Mouse (Mus musculus): Measurements from ENCODE around the gene Ppp3ca. TPM values are rescaled to one million over a fixed set of nuclear protein-coding genes. Genes with fewer than 3 reads are reported as not detected.

Ppp3ca gene
- polyA plus RNA-seq, 1 experiment from 2014 or later: 70.9 TPM

DNA sequence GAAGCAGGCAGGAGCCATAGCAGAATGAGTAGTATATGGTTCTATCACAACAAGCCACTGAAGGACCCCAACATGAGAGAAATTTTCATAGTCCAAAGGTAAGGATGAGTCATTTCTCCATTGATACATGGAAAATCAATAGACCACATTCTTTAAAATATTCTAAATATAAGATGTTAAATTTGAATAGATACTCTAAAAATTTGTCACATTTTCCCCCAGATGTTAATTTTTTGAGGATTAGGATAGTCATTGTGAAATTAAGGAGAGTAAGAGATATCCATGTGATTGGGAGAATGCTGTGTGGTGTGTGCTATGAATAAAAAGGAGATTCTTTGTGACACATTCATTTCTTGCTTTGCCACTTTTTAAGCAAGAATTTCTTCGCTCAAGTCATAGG, 281.9 kb downstream of the Ppp3ca start:
- H3K27ac ChIP-seq (ENCODE audit: low read depth, low read length): no peak overlapping the region
- no peak for ATAC-seq (ENCODE audit: low FRiP score)
- H3K4me1 ChIP-seq (replicated peaks; ENCODE audit: control insufficient read depth, insufficient read depth, low read length): no peaks in the 10 kb centered on the region
- H3K9me3 ChIP-seq (ENCODE audit: control insufficient read depth, low read length): no peaks in the 10 kb centered on the region
- H3K27me3 ChIP-seq (ENCODE audit: control insufficient read depth, insufficient read depth, low read length): no peaks in the 10 kb centered on the region
- no peak overlapping the region for H3K4me3 ChIP-seq (ENCODE audit: low read depth, low read length)
- no peak for DNase-seq (ENCODE audit: low spot score)
- no peak overlapping the region for H3K9ac ChIP-seq (ENCODE audit: low read depth, low read length)
- 76% methylated on average over 1 of the region's 1 CpGs for WGBS
- H3K4me2 ChIP-seq (replicated peaks; ENCODE audit: low read depth, low read length): no peak overlapping the region
- H3K36me3 ChIP-seq (ENCODE audit: control insufficient read depth, insufficient read depth, low read length): no peaks in the 10 kb centered on the region

- Histone ChIP-seq H3K4me3 (ENCODE audit: low read depth, low read length) (no peak overlapping the region), H3K9me3 (ENCODE audit: control insufficient read depth, low read length) (no peaks in the 10 kb centered on the region)
- DNase-seq (ENCODE audit: low spot score): no peak
Measured at GRCm38 (mm10) chr3:136952822-136953221, 282.9 kb downstream of the Ppp3ca start.

DNA sequence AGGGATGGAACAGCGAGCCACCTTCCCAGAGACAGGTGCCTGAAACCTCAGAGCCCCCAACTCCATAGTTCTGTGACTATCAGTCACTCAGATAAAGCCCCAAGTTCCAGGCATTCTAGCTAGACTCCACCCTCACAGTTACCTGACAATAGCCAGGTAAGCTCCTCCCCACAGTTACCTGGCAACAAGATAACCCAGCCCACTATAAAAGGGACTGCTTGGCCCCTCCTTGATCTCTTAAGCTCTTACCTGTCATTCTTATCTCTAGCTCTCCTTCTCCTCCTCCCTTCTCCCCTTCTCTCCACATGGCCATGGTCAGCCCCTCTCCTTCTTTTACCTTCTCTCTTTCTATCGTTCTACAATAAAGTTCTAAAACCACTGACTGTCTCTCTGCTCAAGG, 285.1 kb downstream of the Ppp3ca start:
- no peak overlapping the region for H3K4me3 ChIP-seq (ENCODE audit: low read depth, low read length)
- no peak overlapping the region for H3K9ac ChIP-seq (ENCODE audit: low read depth, low read length)
- H3K27me3 ChIP-seq (ENCODE audit: control insufficient read depth, insufficient read depth, low read length): no peaks in the 10 kb centered on the region
- 86% methylated on average over 2 of the region's 2 CpGs for WGBS
- H3K4me1 ChIP-seq (replicated peaks; ENCODE audit: control insufficient read depth, insufficient read depth, low read length): no peaks in the 10 kb centered on the region
- no peaks in the 10 kb centered on the region for H3K9me3 ChIP-seq (ENCODE audit: control insufficient read depth, low read length)
- no peak for DNase-seq (ENCODE audit: low spot score)
- H3K4me2 ChIP-seq (replicated peaks; ENCODE audit: low read depth, low read length): no peak overlapping the region
- ATAC-seq (ENCODE audit: low FRiP score): no peak
- H3K36me3 ChIP-seq (ENCODE audit: control insufficient read depth, insufficient read depth, low read length): no peaks in the 10 kb centered on the region
- H3K27ac ChIP-seq (ENCODE audit: low read depth, low read length): no peak overlapping the region

More at GRCm38 (mm10) chr3:136952822-136953221, 282.9 kb downstream of the Ppp3ca start:
- Histone ChIP-seq H3K9ac (ENCODE audit: low read depth, low read length) (no peak overlapping the region), H3K4me2 (replicated peaks; ENCODE audit: low read depth, low read length) (no peak overlapping the region), H3K27ac (ENCODE audit: low read depth, low read length) (no peak overlapping the region), H3K27me3 (ENCODE audit: control insufficient read depth, insufficient read depth, low read length) (no peaks in the 10 kb centered on the region), H3K4me1 (replicated peaks; ENCODE audit: control insufficient read depth, insufficient read depth, low read length) (no peaks in the 10 kb centered on the region), H3K36me3 (ENCODE audit: control insufficient read depth, insufficient read depth, low read length) (no peaks in the 10 kb centered on the region)
- no peak for ATAC-seq (ENCODE audit: low FRiP score)
- 88% methylated on average over 1 of the region's 1 CpGs for WGBS

DNA sequence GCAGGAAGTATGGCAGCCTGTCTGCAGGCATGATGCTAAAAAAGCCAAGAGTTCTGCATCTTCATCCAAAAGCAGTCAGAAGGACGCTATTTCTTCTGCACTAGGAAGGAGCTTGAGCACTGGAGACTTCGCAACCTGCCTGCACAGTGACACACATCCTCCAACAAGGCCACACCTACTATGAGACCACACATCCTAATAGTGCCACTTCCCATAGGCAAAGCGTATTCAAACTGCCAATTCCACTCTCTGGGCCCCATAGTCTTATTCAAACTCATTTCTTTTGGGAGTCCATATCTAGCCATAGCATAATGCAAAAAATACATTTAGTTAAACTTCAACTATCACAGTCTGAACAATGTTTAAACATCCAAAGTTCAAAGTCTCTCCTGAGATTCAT, 290.4 kb downstream of the Ppp3ca start:
- Histone ChIP-seq H3K9ac (ENCODE audit: low read depth, low read length) (no peak overlapping the region), H3K36me3 (ENCODE audit: control insufficient read depth, insufficient read depth, low read length) (no peaks in the 10 kb centered on the region), H3K4me3 (ENCODE audit: low read depth, low read length) (no peak overlapping the region), H3K4me2 (replicated peaks; ENCODE audit: low read depth, low read length) (no peak overlapping the region), H3K9me3 (ENCODE audit: control insufficient read depth, low read length) (no peaks in the 10 kb centered on the region), H3K27me3 (ENCODE audit: control insufficient read depth, insufficient read depth, low read length) (no peaks in the 10 kb centered on the region), H3K4me1 (replicated peaks; ENCODE audit: control insufficient read depth, insufficient read depth, low read length) (no peaks in the 10 kb centered on the region), H3K27ac (ENCODE audit: low read depth, low read length) (no peak overlapping the region)
- ATAC-seq (ENCODE audit: low FRiP score): no peak
- no peak for DNase-seq (ENCODE audit: low spot score)
- 90% methylated on average over 3 of the region's 3 CpGs for WGBS

- Histone ChIP-seq H3K9me3 (ENCODE audit: control insufficient read depth, low read length) (no peaks in the 10 kb centered on the region), H3K27ac (ENCODE audit: low read depth, low read length) (no peak overlapping the region), H3K9ac (ENCODE audit: low read depth, low read length) (no peak overlapping the region), H3K4me2 (replicated peaks; ENCODE audit: low read depth, low read length) (no peak overlapping the region), H3K36me3 (ENCODE audit: control insufficient read depth, insufficient read depth, low read length) (no peaks in the 10 kb centered on the region), H3K27me3 (ENCODE audit: control insufficient read depth, insufficient read depth, low read length) (no peaks in the 10 kb centered on the region), H3K4me3 (ENCODE audit: low read depth, low read length) (no peak overlapping the region), H3K4me1 (replicated peaks; ENCODE audit: control insufficient read depth, insufficient read depth, low read length) (no peaks in the 10 kb centered on the region)
- ATAC-seq (ENCODE audit: low FRiP score) (no peak), DNase-seq (ENCODE audit: low spot score) (no peak)
- WGBS: 93% methylated on average over 5 of the region's 5 CpGs
Measured at GRCm38 (mm10) chr3:136966786-136967185, 296.9 kb downstream of the Ppp3ca start.

DNA sequence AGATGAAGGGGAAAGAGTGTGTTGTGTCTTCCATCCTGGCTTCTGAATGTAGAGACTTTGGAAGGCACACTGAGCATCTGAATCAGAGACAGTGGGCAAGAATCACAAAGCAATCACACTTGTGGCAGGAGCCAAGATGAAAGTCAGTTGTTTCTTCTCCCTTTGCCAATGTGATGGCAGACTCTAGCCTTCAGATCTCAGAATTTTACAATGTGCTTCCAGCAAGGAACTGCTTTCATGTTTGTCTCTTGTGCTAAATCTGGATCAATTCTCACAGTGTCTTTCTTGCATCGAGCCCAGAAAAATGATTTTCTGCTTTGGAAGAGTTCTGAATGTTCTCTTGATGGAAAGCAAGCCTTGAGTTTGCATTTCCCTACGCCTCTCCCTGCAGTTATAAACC, 297.6 kb downstream of the Ppp3ca start:
- Histone ChIP-seq H3K36me3 (ENCODE audit: control insufficient read depth, insufficient read depth, low read length) (no peaks in the 10 kb centered on the region), H3K27ac (ENCODE audit: low read depth, low read length) (no peak overlapping the region), H3K27me3 (ENCODE audit: control insufficient read depth, insufficient read depth, low read length) (no peaks in the 10 kb centered on the region), H3K4me3 (ENCODE audit: low read depth, low read length) (no peak overlapping the region), H3K4me1 (replicated peaks; ENCODE audit: control insufficient read depth, insufficient read depth, low read length) (no peaks in the 10 kb centered on the region), H3K9me3 (ENCODE audit: control insufficient read depth, low read length) (no peaks in the 10 kb centered on the region), H3K4me2 (replicated peaks; ENCODE audit: low read depth, low read length) (no peak overlapping the region), H3K9ac (ENCODE audit: low read depth, low read length) (no peak overlapping the region)
- 92% methylated on average over 2 of the region's 2 CpGs for WGBS
- ATAC-seq (ENCODE audit: low FRiP score) (no peak), DNase-seq (ENCODE audit: low spot score) (no peak)

DNA sequence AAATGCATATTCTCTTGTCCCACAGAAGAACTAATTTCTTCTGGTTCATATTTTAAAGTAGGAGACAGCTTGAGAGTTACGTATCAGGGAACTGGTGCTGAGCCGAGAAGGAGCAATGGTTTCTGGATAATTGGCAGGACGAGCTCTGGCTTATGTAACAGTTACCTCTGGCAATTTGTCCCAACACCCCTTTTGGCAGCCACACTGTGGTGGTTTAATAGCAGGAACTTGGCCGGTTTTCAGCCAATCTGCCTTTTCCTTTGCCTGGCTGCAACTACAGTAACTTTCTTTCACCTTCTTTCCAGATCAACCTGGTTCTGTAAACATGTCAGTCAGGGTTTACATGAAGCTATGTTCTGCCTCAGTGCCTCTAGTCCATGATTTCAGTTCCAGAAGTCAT, 299.9 kb downstream of the Ppp3ca start:
- Histone ChIP-seq H3K4me3 (ENCODE audit: low read depth, low read length) (no peak overlapping the region), H3K27ac (ENCODE audit: low read depth, low read length) (no peak overlapping the region), H3K9ac (ENCODE audit: low read depth, low read length) (no peak overlapping the region), H3K27me3 (ENCODE audit: control insufficient read depth, insufficient read depth, low read length) (no peaks in the 10 kb centered on the region), H3K9me3 (ENCODE audit: control insufficient read depth, low read length) (no peaks in the 10 kb centered on the region), H3K4me2 (replicated peaks; ENCODE audit: low read depth, low read length) (no peak overlapping the region), H3K36me3 (ENCODE audit: control insufficient read depth, insufficient read depth, low read length) (no peaks in the 10 kb centered on the region), H3K4me1 (replicated peaks; ENCODE audit: control insufficient read depth, insufficient read depth, low read length) (no peaks in the 10 kb centered on the region)
- 86% methylated on average over 4 of the region's 4 CpGs for WGBS
- ATAC-seq (ENCODE audit: low FRiP score) (no peak), DNase-seq (ENCODE audit: low spot score) (no peak)

GRCm38 (mm10) chr3:136977859-136978258, 307.9 kb downstream of the Ppp3ca start:
- no peaks in the 10 kb centered on the region for H3K4me1 ChIP-seq (replicated peaks; ENCODE audit: control insufficient read depth, insufficient read depth, low read length)
- no peak overlapping the region for H3K4me3 ChIP-seq (ENCODE audit: low read depth, low read length)
- H3K4me2 ChIP-seq (replicated peaks; ENCODE audit: low read depth, low read length): no peak overlapping the region
- H3K9me3 ChIP-seq (ENCODE audit: control insufficient read depth, low read length): no peaks in the 10 kb centered on the region
- no peaks in the 10 kb centered on the region for H3K36me3 ChIP-seq (ENCODE audit: control insufficient read depth, insufficient read depth, low read length)
- WGBS: 87% methylated on average over 1 of the region's 1 CpGs
- no peak overlapping the region for H3K27ac ChIP-seq (ENCODE audit: low read depth, low read length)
- DNase-seq (ENCODE audit: low spot score): no peak
- ATAC-seq (ENCODE audit: low FRiP score): no peak
- H3K27me3 ChIP-seq (ENCODE audit: control insufficient read depth, insufficient read depth, low read length): no peaks in the 10 kb centered on the region
- no peak overlapping the region for H3K9ac ChIP-seq (ENCODE audit: low read depth, low read length)

GRCm38 (mm10) chr3:136980915-136981588, 311.1 kb downstream of the Ppp3ca start:
- H3K9ac ChIP-seq (ENCODE audit: low read depth, low read length): no peak overlapping the region
- ATAC-seq (ENCODE audit: low FRiP score): no peak
- H3K4me2 ChIP-seq (replicated peaks; ENCODE audit: low read depth, low read length): no peak overlapping the region
- 90% methylated on average over 5 of the region's 5 CpGs for WGBS
- no peaks in the 10 kb centered on the region for H3K27me3 ChIP-seq (ENCODE audit: control insufficient read depth, insufficient read depth, low read length)
- H3K27ac ChIP-seq (ENCODE audit: low read depth, low read length): no peak overlapping the region
- H3K4me3 ChIP-seq (ENCODE audit: low read depth, low read length): no peak overlapping the region
- no peaks in the 10 kb centered on the region for H3K9me3 ChIP-seq (ENCODE audit: control insufficient read depth, low read length)
- DNase-seq (ENCODE audit: low spot score): no peak
- H3K36me3 ChIP-seq (ENCODE audit: control insufficient read depth, insufficient read depth, low read length): no peaks in the 10 kb centered on the region
- no peaks in the 10 kb centered on the region for H3K4me1 ChIP-seq (replicated peaks; ENCODE audit: control insufficient read depth, insufficient read depth, low read length)
